Mouse (Mus musculus) small intestine, adult 2 months (tissue): ENCODE data around the gene Gm3045.

ENCODE experiments used
- CTCF ChIP-seq: fragments of 200-500 bp; IDR thresholded peaks from 2 replicates; pipeline ENCODE4 v1.5.1; 2012; ENCODE audit warnings: low read depth, mild to moderate bottlenecking, control low read depth, inconsistent platforms, low read length, moderate library complexity, mixed read lengths; ENCODE audit not compliant: insufficient replicate concordance, insufficient read length; ENCODE audit errors: extremely low read depth
- POLR2A ChIP-seq: fragments of 200-500 bp; IDR thresholded peaks from 2 replicates; pipeline ENCODE4 v1.6.1; 2012; ENCODE audit warnings: low read depth, mild to moderate bottlenecking, control low read depth, inconsistent platforms, low read length, moderate library complexity

DNA sequence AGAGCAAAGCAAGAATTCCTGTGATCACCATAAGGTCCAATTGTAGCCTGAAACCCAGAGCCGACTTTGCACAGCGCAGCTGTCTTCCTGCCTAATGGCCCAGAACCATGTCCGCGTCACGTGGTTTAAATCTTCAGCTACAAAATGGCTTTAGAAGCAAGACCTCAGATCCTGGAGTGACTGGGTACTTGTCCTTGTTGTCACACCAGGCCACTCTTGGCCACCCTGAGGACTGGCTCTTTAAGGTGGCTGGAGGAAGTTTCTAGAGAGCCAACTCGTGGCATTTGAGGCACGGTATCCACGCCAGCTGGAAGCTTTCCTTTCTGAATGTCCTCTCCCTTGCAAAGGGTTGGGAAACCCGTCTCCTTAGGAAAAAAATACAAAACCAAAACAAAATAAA lies 45.6 kb downstream of the Gm3045 start:
- TF ChIP-seq CTCF (no peak), POLR2A (no peak)
